Mouse (Mus musculus) myocyte (in vitro differentiated cells): ENCODE data around the gene Selenom. TPM values are rescaled to one million over a fixed set of nuclear protein-coding genes. Genes with fewer than 3 reads are reported as not detected.

ENCODE experiments used
- H3K27me3 ChIP-seq: one replicate; pipeline ENCODE4 v1.6.1; 2011; ENCODE audit not compliant: control insufficient read depth, insufficient read depth, insufficient read length
- H3K36me3 ChIP-seq: one replicate; pipeline ENCODE4 v1.6.1; 2011; ENCODE audit not compliant: control insufficient read depth, insufficient read depth
- H3K4me2 ChIP-seq: one replicate; pipeline ENCODE4 v1.6.1; 2011; ENCODE audit warnings: low read depth, control low read depth
- H3K4me3 ChIP-seq: one replicate; pipeline ENCODE4 v1.5.1; 2011; ENCODE audit warnings: mild to moderate bottlenecking, control low read depth, moderate library complexity
- H3K79me2 ChIP-seq: one replicate; pipeline ENCODE4 v1.6.1; 2011; ENCODE audit not compliant: control insufficient read depth, insufficient read depth
- H3ac ChIP-seq: one replicate; pipeline ENCODE4 v1.6.1; 2011; ENCODE audit not compliant: control insufficient read depth, insufficient read length
- CEBPB ChIP-seq: IDR thresholded peaks from 2 replicates; pipeline ENCODE4 v1.6.1; 2011; ENCODE audit warnings: mild to moderate bottlenecking, moderate library complexity; ENCODE audit not compliant: poor library complexity, insufficient read depth, severe bottlenecking
- E2F4 ChIP-seq: IDR thresholded peaks from one replicate; pipeline ENCODE4 v1.6.1; 2011; ENCODE audit warnings: mild to moderate bottlenecking, control low read depth, moderate library complexity; ENCODE audit not compliant: insufficient read depth
- MAX ChIP-seq: IDR thresholded peaks from one replicate; pipeline ENCODE4 v1.6.1; 2011; ENCODE audit warnings: low read depth, mild to moderate bottlenecking, control low read depth
- MYOD1 ChIP-seq, 3 experiments: IDR thresholded peaks; one replicate each; pipeline ENCODE4 v1.6.1; 2011; ENCODE audit warnings: control low read depth in 2 of 3, low read depth in 2 of 3, mild to moderate bottlenecking in 2 of 3, moderate library complexity in 1 of 3; ENCODE audit not compliant: insufficient read length in 2 of 3, control insufficient read depth in 1 of 3
- MYOG ChIP-seq, 3 experiments: IDR thresholded peaks; one replicate each; pipeline ENCODE4 v1.6.1; 2011; ENCODE audit warnings: control low read depth in 2 of 3, low read depth in 2 of 3, mild to moderate bottlenecking in 2 of 3; ENCODE audit not compliant: insufficient read length in 2 of 3, control insufficient read depth in 1 of 3, insufficient read depth in 1 of 3
- POLR2A ChIP-seq: IDR thresholded peaks from one replicate; pipeline ENCODE4 v1.6.1; 2011; ENCODE audit warnings: low read depth, mild to moderate bottlenecking, control low read depth, moderate library complexity; ENCODE audit not compliant: insufficient read length
- POLR2AphosphoS2 ChIP-seq: IDR thresholded peaks from one replicate; pipeline ENCODE4 v1.6.1; 2011; ENCODE audit warnings: low read depth, control low read depth; ENCODE audit not compliant: insufficient read length
- REST ChIP-seq: IDR thresholded peaks from one replicate; pipeline ENCODE4 v1.6.1; 2011; ENCODE audit warnings: mild to moderate bottlenecking, control low read depth, moderate library complexity; ENCODE audit not compliant: insufficient read depth, insufficient read length
- SRF ChIP-seq: IDR thresholded peaks from one replicate; pipeline ENCODE4 v1.6.1; 2011; ENCODE audit warnings: low read depth; ENCODE audit not compliant: control insufficient read depth, insufficient read length
- TCF12 ChIP-seq: IDR thresholded peaks from one replicate; pipeline ENCODE4 v1.6.1; 2011; ENCODE audit warnings: mild to moderate bottlenecking, control low read depth; ENCODE audit not compliant: poor library complexity, insufficient read depth, severe bottlenecking
- TCF3 ChIP-seq: IDR thresholded peaks from one replicate; pipeline ENCODE4 v1.6.1; 2011; ENCODE audit warnings: low read depth, control low read depth; ENCODE audit not compliant: insufficient read length
- USF1 ChIP-seq: IDR thresholded peaks from one replicate; pipeline ENCODE4 v1.6.1; 2011; ENCODE audit warnings: low read depth, mild to moderate bottlenecking, control low read depth, moderate library complexity
- polyA plus RNA-seq: library from polyadenylated mRNA; unstranded; fragments of >200 nt; fragmentation: generic; extraction: Trizol; gene quantifications from one replicate; pipeline ENCODE4 v1.2.1, GENCODE M21; 2012; ENCODE audit warnings: missing spikeins

Selenom gene
- polyA plus RNA-seq, 1 experiment, result 270 TPM

- H3K36me3 ChIP-seq, result no peaks in the 10 kb centered on the region
- H3K4me2 ChIP-seq, result peak overlapping the region; percentile 25
- H3ac ChIP-seq, result no peak overlapping the region
- no peaks in the 10 kb centered on the region for H3K79me2 ChIP-seq
- TF ChIP-seq MYOG (IDR thresholded peaks at IDR 0.05; ENCODE audit: control insufficient read depth in 1 of 3, insufficient read depth in 1 of 3, insufficient read length in 2 of 3, low read depth in 2 of 3) (no peak), REST (no peak), CEBPB (no peak), POLR2AphosphoS2 (no peak), TCF12 (no peak), POLR2A (no peak), MAX (no peak), TCF3 (no peak), MYOD1 (IDR thresholded peaks at IDR 0.05; ENCODE audit: control insufficient read depth in 1 of 3, insufficient read length in 2 of 3, low read depth in 2 of 3) (no peak), USF1 (no peak), SRF (no peak), E2F4 (no peak)
- peaks cover 12% of the 10 kb centered on the region for H3K27me3 ChIP-seq
- no peak overlapping the region for H3K4me3 ChIP-seq
Measured at GRCm38 (mm10) chr11:3503755-3504693, 10.5 kb upstream of the Selenom start.

DNA sequence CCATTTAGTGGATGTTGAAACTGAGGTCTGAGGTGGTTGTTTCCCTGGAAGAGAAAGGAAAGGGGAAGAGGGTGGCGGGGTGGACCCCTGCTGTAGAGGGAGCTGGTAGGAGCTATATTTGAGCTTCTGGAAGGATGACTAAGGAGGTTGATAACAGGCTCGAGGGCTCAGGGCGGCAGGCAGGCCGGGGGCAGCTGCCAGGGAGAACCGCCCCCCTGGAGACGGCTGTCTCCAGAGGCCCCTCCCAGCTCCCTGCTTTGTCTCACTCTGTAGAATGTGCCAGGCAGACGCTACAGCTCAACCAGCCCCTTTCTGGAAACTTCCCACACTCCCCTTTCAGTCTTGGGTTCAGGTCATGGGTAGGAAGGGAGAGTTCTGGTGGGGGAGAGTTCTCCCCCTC, 6.3 kb upstream of the Selenom start:
- H3K4me2 ChIP-seq, result peak overlapping the region; percentile 53

DNA sequence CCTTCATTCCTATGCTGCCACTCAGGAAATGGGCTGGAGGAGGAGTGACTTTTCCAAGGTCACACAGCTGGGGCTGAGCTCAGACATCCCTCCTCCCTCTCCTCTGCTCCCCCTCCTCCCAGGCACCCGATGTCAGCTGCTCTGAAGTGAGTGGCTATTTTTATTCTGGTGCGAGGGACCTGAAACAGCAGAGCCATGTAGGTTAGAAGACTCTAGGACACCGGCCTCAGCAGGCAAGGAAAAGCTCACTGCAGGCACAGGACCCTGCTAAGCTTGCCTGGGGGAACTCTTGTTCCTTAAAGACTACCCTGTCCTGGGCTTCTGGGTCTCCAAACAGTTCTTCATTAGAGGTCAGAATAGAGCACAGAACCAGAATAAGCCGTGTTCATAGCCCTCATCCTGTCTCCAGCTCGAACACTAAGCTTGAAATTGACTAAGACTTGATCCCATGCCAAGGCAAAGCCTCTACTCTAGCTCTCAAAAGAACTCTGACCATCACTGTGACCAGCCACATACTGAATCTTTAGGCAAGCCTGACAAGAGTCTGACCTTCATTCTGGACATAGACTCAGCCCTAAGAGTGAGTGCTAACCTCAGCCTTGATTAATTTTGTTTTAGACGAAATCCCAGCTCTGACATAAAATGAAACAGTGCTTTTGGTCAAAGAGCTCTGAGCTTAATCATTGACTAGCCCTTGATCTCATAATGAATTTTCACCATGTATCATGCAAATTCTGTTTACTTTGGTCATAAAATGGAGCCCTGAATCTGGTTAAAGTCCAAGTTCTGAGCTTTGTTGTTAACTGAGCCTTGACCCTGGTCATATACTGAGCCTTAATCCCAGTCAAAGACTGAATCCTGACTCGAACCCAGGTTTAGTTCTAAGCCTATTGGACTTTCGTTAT, 5.1 kb upstream of the Selenom start:
- peak; percentile 33 for TF ChIP-seq POLR2A
- no peak for TF ChIP-seq MAX
- no peak for TF ChIP-seq POLR2AphosphoS2
- no peak for TF ChIP-seq TCF3
- no peak for TF ChIP-seq REST
- peak; percentile 41 to 85 (median 59) for TF ChIP-seq MYOG (IDR thresholded peaks at IDR 0.05; ENCODE audit: control insufficient read depth in 1 of 3, insufficient read depth in 1 of 3, insufficient read length in 2 of 3, low read depth in 2 of 3)
- peak in 2 of 3 experiments; percentile 17 to 82 for TF ChIP-seq MYOD1 (IDR thresholded peaks at IDR 0.05; ENCODE audit: control insufficient read depth in 1 of 3, insufficient read length in 2 of 3, low read depth in 2 of 3)
- TF ChIP-seq E2F4, result no peak
- peak; percentile 21 for TF ChIP-seq TCF12
- no peak for TF ChIP-seq SRF
- no peak for TF ChIP-seq CEBPB
- no peak for TF ChIP-seq USF1
- Histone ChIP-seq H3K4me3 (no peak overlapping the region), H3K27me3 (no peaks in the 10 kb centered on the region), H3K79me2 (no peaks in the 10 kb centered on the region), H3ac (no peak overlapping the region), H3K4me2 (peak overlapping the region; percentile 63), H3K36me3 (no peaks in the 10 kb centered on the region)

More for the DNA sequence above, 6.3 kb upstream of the Selenom start:
- Histone ChIP-seq H3K27me3 (no peaks in the 10 kb centered on the region), H3K4me3 (no peak overlapping the region), H3ac (no peak overlapping the region), H3K79me2 (no peaks in the 10 kb centered on the region), H3K36me3 (no peaks in the 10 kb centered on the region)
- no peak for TF ChIP-seq USF1
- peak; percentile 50 to 88 (median 60) for TF ChIP-seq MYOG (IDR thresholded peaks at IDR 0.05; ENCODE audit: control insufficient read depth in 1 of 3, insufficient read depth in 1 of 3, insufficient read length in 2 of 3, low read depth in 2 of 3)
- peak in 2 of 3 experiments; percentile 45 to 83 for TF ChIP-seq MYOD1 (IDR thresholded peaks at IDR 0.05; ENCODE audit: control insufficient read depth in 1 of 3, insufficient read length in 2 of 3, low read depth in 2 of 3)

GRCm38 (mm10) chr11:3510321-3510720, 4.2 kb upstream of the Selenom start:
- Histone ChIP-seq H3K36me3 (no peaks in the 10 kb centered on the region), H3ac (no peak overlapping the region), H3K27me3 (no peaks in the 10 kb centered on the region), H3K4me3 (no peak overlapping the region), H3K79me2 (no peaks in the 10 kb centered on the region), H3K4me2 (peak overlapping the region; percentile 63)
- TF ChIP-seq CEBPB (no peak), MYOG (IDR thresholded peaks at IDR 0.05; ENCODE audit: control insufficient read depth in 1 of 3, insufficient read depth in 1 of 3, insufficient read length in 2 of 3, low read depth in 2 of 3) (no peak), USF1 (no peak), SRF (no peak), TCF3 (no peak), MYOD1 (IDR thresholded peaks at IDR 0.05; ENCODE audit: control insufficient read depth in 1 of 3, insufficient read length in 2 of 3, low read depth in 2 of 3) (no peak), MAX (no peak), POLR2A (no peak), TCF12 (no peak), REST (no peak), POLR2AphosphoS2 (no peak), E2F4 (no peak)
